Mouse (Mus musculus) forebrain, embryonic 12.5 days (tissue): Measurements from ENCODE around the gene Eml4. TPM values are rescaled to one million over a fixed set of nuclear protein-coding genes. Genes with fewer than 3 reads are reported as not detected.
A peak's percentile ranks its signal among the peaks of the same experiment; 100 is the strongest.

Source experiments
- ATAC-seq: fragments of 200-750 bp; cut with Nextera tagmentation; 2 replicates; pipeline ENCODE4 v1.8.0; 2017; ENCODE audit warnings: moderate TSS enrichment; ENCODE audit not compliant: low FRiP score
- H3K27ac ChIP-seq: fragments of 300-500 bp; sonication (generic); 2 replicates; pipeline ENCODE4 v1.5.1; 2016; ENCODE audit warnings: mild to moderate bottlenecking
- H3K27me3 ChIP-seq: fragments of 300-500 bp; sonication (generic); 2 replicates; pipeline ENCODE4 v1.6.1; 2016; ENCODE audit warnings: mild to moderate bottlenecking
- H3K36me3 ChIP-seq: fragments of 300-500 bp; sonication (generic); replicated peaks from 2 replicates; pipeline ENCODE4 v1.6.1; 2016; ENCODE audit warnings: mild to moderate bottlenecking
- H3K4me1 ChIP-seq: fragments of 300-500 bp; sonication (generic); 2 replicates; pipeline ENCODE4 v1.6.1; 2016
- H3K4me2 ChIP-seq: fragments of 300-500 bp; sonication (generic); 2 replicates; pipeline ENCODE4 v1.6.1; 2016; ENCODE audit warnings: mild to moderate bottlenecking, moderate library complexity
- H3K4me3 ChIP-seq: fragments of 300-500 bp; sonication (generic); replicated peaks from 2 replicates; pipeline ENCODE4 v1.5.1; 2016; ENCODE audit warnings: mild to moderate bottlenecking
- H3K9ac ChIP-seq: fragments of 300-500 bp; sonication (generic); 2 replicates; pipeline ENCODE4 v1.6.1; 2016; ENCODE audit warnings: mild to moderate bottlenecking
- H3K9me3 ChIP-seq: fragments of 300-500 bp; sonication (generic); 2 replicates; pipeline ENCODE4 v1.6.1; 2016
- WGBS: fragments of 180-500 bp; shearing (Covaris S2); methylation state at CpG from one replicate; pipeline ENCODE4 v1.1.7; 2016; 5-methylcytosine and 5-hydroxymethylcytosine counted together
- polyA plus RNA-seq: library from polyadenylated mRNA; unstranded; fragments of >200 nt; fragmentation: Nextera tagmentation; extraction: Ambion mirVana; gene quantifications from 2 replicates; pipeline ENCODE4 v1.2.1, GENCODE M21; 2016

The Eml4 gene
- polyA plus RNA-seq, 1 experiment from 2014 or later, result 46.6 TPM

- peaks cover 24% of the 10 kb centered on the region for H3K27me3 ChIP-seq
- no peak overlapping the region for H3K27ac ChIP-seq
- no peaks in the 10 kb centered on the region for H3K9me3 ChIP-seq
- 43% methylated on average over 7 of the region's 7 CpGs for WGBS
- peaks cover 35% of the 10 kb centered on the region for H3K4me1 ChIP-seq
- ATAC-seq, result no peak
- H3K36me3 ChIP-seq, result no peaks in the 10 kb centered on the region
- no peak overlapping the region for H3K4me3 ChIP-seq
- H3K9ac ChIP-seq, result no peak overlapping the region
- H3K4me2 ChIP-seq, result no peak overlapping the region
Measured at GRCm38 (mm10) chr17:83524753-83525152, 174.0 kb downstream of the Eml4 start.

GRCm38 (mm10) chr17:83525596-83525995 is 174.9 kb downstream of the Eml4 start:
- 2% methylated on average over 8 of the region's 8 CpGs for WGBS
- H3K4me1 ChIP-seq, result peaks cover 35% of the 10 kb centered on the region
- no peak overlapping the region for H3K4me3 ChIP-seq
- no peaks in the 10 kb centered on the region for H3K9me3 ChIP-seq
- peaks cover 24% of the 10 kb centered on the region for H3K27me3 ChIP-seq
- 0 out of 2 replicates have a peak overlapping the region, but pooled peaks have one; percentile 17 for H3K9ac ChIP-seq
- peak overlapping the region; percentile 27 for H3K4me2 ChIP-seq
- H3K27ac ChIP-seq, result peak overlapping the region; percentile 25; the same call in 1 of the 2 replicates
- no peak for ATAC-seq
- no peaks in the 10 kb centered on the region for H3K36me3 ChIP-seq

- 5% methylated on average over 5 of the region's 5 CpGs for WGBS
- Histone ChIP-seq H3K27ac (peak overlapping the region; percentile 75), H3K9ac (no peak overlapping the region), H3K36me3 (no peaks in the 10 kb centered on the region), H3K9me3 (no peaks in the 10 kb centered on the region), H3K4me3 (no peak overlapping the region), H3K27me3 (peaks cover 24% of the 10 kb centered on the region), H3K4me1 (peaks cover 35% of the 10 kb centered on the region), H3K4me2 (peak overlapping the region; percentile 27)
- ATAC-seq, result peak; percentile 60
Measured at GRCm38 (mm10) chr17:83526091-83526561, 175.4 kb downstream of the Eml4 start.

GRCm38 (mm10) chr17:83526624-83527532 is 176.1 kb downstream of the Eml4 start:
- H3K4me1 ChIP-seq, result peaks cover 35% of the 10 kb centered on the region
- H3K9me3 ChIP-seq, result no peaks in the 10 kb centered on the region
- ATAC-seq, result peak; percentile 85
- peak overlapping the region; percentile 46 for H3K4me2 ChIP-seq
- H3K36me3 ChIP-seq, result no peaks in the 10 kb centered on the region
- peak overlapping the region; percentile 75 for H3K27ac ChIP-seq
- no peak overlapping the region for H3K9ac ChIP-seq
- H3K4me3 ChIP-seq, result no peak overlapping the region
- peaks cover 24% of the 10 kb centered on the region for H3K27me3 ChIP-seq
- WGBS, result 19% methylated on average over 13 of the region's 13 CpGs

GRCm38 (mm10) chr17:83527651-83528381 is 177.1 kb downstream of the Eml4 start:
- H3K9me3 ChIP-seq, result no peaks in the 10 kb centered on the region
- peak; percentile 49 for ATAC-seq
- H3K4me3 ChIP-seq, result no peak overlapping the region
- H3K27ac ChIP-seq, result no peak overlapping the region
- no peaks in the 10 kb centered on the region for H3K36me3 ChIP-seq
- H3K4me1 ChIP-seq, result peaks cover 35% of the 10 kb centered on the region
- peak overlapping the region; percentile 46 for H3K4me2 ChIP-seq
- 21% methylated on average over 17 of the region's 17 CpGs for WGBS
- peaks cover 24% of the 10 kb centered on the region for H3K27me3 ChIP-seq
- no peak overlapping the region for H3K9ac ChIP-seq

Other genes with a start within 250 kb of the Eml4 start
- 7.1 and 10.8 TPM in 2 replicates for gene Pkdcc, start 135.6 kb upstream of the Eml4 start, polyA plus RNA-seq
- gene Cox7a2l, start 166.4 kb downstream of the Eml4 start, polyA plus RNA-seq, result 140 TPM in 2 replicates